Mouse (Mus musculus): Measurements from ENCODE around the gene Rbpjl. TPM values are rescaled to one million over a fixed set of nuclear protein-coding genes. Genes with fewer than 3 reads are reported as not detected.

Rbpjl gene
- total RNA-seq, 1 experiment = 0.04 TPM

- H3K4me3 ChIP-seq (ENCODE audit: insufficient read depth in 1 of 2, low read depth in 1 of 2, low read length in 2 of 2, poor library complexity in 1 of 2, severe bottlenecking in 1 of 2) = peak overlapping the region; percentile 5 to 39; a peak in 2 of 4 replicates
- TF ChIP-seq HCFC1 (IDR thresholded peaks at IDR 0.05; ENCODE audit: borderline replicate concordance, insufficient read depth, low read length) = no peak
- no peak for TF ChIP-seq ZNF384 (IDR thresholded peaks at IDR 0.05; ENCODE audit: low read depth, low read length)
- no peak for TF ChIP-seq MAFK (IDR thresholded peaks at IDR 0.05; ENCODE audit: insufficient read depth, low read depth, low read length)
- no peak for TF ChIP-seq CHD2 (IDR thresholded peaks at IDR 0.05; ENCODE audit: low read depth, low read length)
- TF ChIP-seq ZC3H11A (IDR thresholded peaks at IDR 0.05; ENCODE audit: borderline replicate concordance, low read depth, low read length) = no peak
- H3K4me1 ChIP-seq (ENCODE audit: control insufficient read depth in 2 of 2, insufficient read depth in 2 of 2, low read length in 2 of 2, poor library complexity in 1 of 2) = peaks cover 7 to 53% of the 10 kb centered on the region in 2 experiments; a peak in 3 of 4 replicates
Measured at GRCm38 (mm10) chr2:164429881-164430615, 27.1 kb downstream of the Rbpjl start.

GRCm38 (mm10) chr2:164430697-164431096 is 27.8 kb downstream of the Rbpjl start:
- TF ChIP-seq MAFK (IDR thresholded peaks at IDR 0.05; ENCODE audit: insufficient read depth, low read depth, low read length) = no peak
- no peak for TF ChIP-seq CHD2 (IDR thresholded peaks at IDR 0.05; ENCODE audit: low read depth, low read length)
- no peak for TF ChIP-seq HCFC1 (IDR thresholded peaks at IDR 0.05; ENCODE audit: borderline replicate concordance, insufficient read depth, low read length)
- TF ChIP-seq ZNF384 (IDR thresholded peaks at IDR 0.05; ENCODE audit: low read depth, low read length) = no peak
- TF ChIP-seq ZC3H11A (IDR thresholded peaks at IDR 0.05; ENCODE audit: borderline replicate concordance, low read depth, low read length) = no peak
- in situ Hi-C loops (cut with MboI; ENCODE audit: low sequenced_read_pairs in 2 of 2, unreplicated experiment in 2 of 2) = no loop called here
- peak overlapping the region; percentile 50; the same call in 1 of the 2 replicates for H3K27ac ChIP-seq (ENCODE audit: insufficient read depth, low read depth, low read length, poor library complexity, severe bottlenecking)
- no peak for DNase-seq (ENCODE audit: low read depth, low spot score)
- H3K4me3 ChIP-seq (ENCODE audit: insufficient read depth in 1 of 2, low read depth in 1 of 2, low read length in 2 of 2, poor library complexity in 1 of 2, severe bottlenecking in 1 of 2) = peak overlapping the region; percentile 18 to 39; a peak in 3 of 4 replicates
- peaks cover 32% of the 10 kb centered on the region for H3K36me3 ChIP-seq (ENCODE audit: control insufficient read depth, insufficient read depth, low read length, poor library complexity, severe bottlenecking)
- H3K9me3 ChIP-seq (ENCODE audit: control insufficient read depth, insufficient read depth, low read depth, low read length) = no peaks in the 10 kb centered on the region
- H3K9ac ChIP-seq (ENCODE audit: insufficient read depth, low read depth, low read length, poor library complexity, severe bottlenecking) = peak overlapping the region; percentile 44
- peaks cover 7 to 59% of the 10 kb centered on the region in 2 experiments; a peak in 3 of 4 replicates for H3K4me1 ChIP-seq (ENCODE audit: control insufficient read depth in 2 of 2, insufficient read depth in 2 of 2, low read length in 2 of 2, poor library complexity in 1 of 2)

More at GRCm38 (mm10) chr2:164429881-164430615, 27.1 kb downstream of the Rbpjl start:
- in situ Hi-C loops (cut with MboI; ENCODE audit: low sequenced_read_pairs in 2 of 2, unreplicated experiment in 2 of 2) = no loop called here
- Histone ChIP-seq H3K27ac (ENCODE audit: insufficient read depth, low read depth, low read length, poor library complexity, severe bottlenecking) (peak overlapping the region; percentile 50; the same call in 1 of the 2 replicates), H3K9me3 (ENCODE audit: control insufficient read depth, insufficient read depth, low read depth, low read length) (no peaks in the 10 kb centered on the region), H3K9ac (ENCODE audit: insufficient read depth, low read depth, low read length, poor library complexity, severe bottlenecking) (no peak overlapping the region), H3K36me3 (ENCODE audit: control insufficient read depth, insufficient read depth, low read length, poor library complexity, severe bottlenecking) (peaks cover 32% of the 10 kb centered on the region)
- no peak for DNase-seq (ENCODE audit: low read depth, low spot score)

- in situ Hi-C loops (cut with MboI; ENCODE audit: low sequenced_read_pairs in 2 of 2, unreplicated experiment in 2 of 2) = no loop called here
- H3K4me3 ChIP-seq (ENCODE audit: insufficient read depth in 1 of 2, low read depth in 1 of 2, low read length in 2 of 2, poor library complexity in 1 of 2, severe bottlenecking in 1 of 2) = no peak overlapping the region
- H3K36me3 ChIP-seq (ENCODE audit: control insufficient read depth, insufficient read depth, low read length, poor library complexity, severe bottlenecking) = peaks cover 30% of the 10 kb centered on the region
- no peak for DNase-seq (ENCODE audit: low read depth, low spot score)
- H3K4me1 ChIP-seq (ENCODE audit: control insufficient read depth in 2 of 2, insufficient read depth in 2 of 2, low read length in 2 of 2, poor library complexity in 1 of 2) = peaks cover 7 to 66% of the 10 kb centered on the region in 2 experiments; a peak in 3 of 4 replicates
- TF ChIP-seq MAFK (IDR thresholded peaks at IDR 0.05; ENCODE audit: insufficient read depth, low read depth, low read length) (no peak), HCFC1 (IDR thresholded peaks at IDR 0.05; ENCODE audit: borderline replicate concordance, insufficient read depth, low read length) (no peak), ZNF384 (IDR thresholded peaks at IDR 0.05; ENCODE audit: low read depth, low read length) (no peak), ZC3H11A (IDR thresholded peaks at IDR 0.05; ENCODE audit: borderline replicate concordance, low read depth, low read length) (no peak), CHD2 (IDR thresholded peaks at IDR 0.05; ENCODE audit: low read depth, low read length) (no peak)
- H3K9me3 ChIP-seq (ENCODE audit: control insufficient read depth, insufficient read depth, low read depth, low read length) = no peaks in the 10 kb centered on the region
- H3K27ac ChIP-seq (ENCODE audit: insufficient read depth, low read depth, low read length, poor library complexity, severe bottlenecking) = peak overlapping the region; percentile 40; the same call in 1 of the 2 replicates
- H3K9ac ChIP-seq (ENCODE audit: insufficient read depth, low read depth, low read length, poor library complexity, severe bottlenecking) = 0 out of 2 replicates have a peak overlapping the region, but pooled peaks have one; percentile 5
Measured at GRCm38 (mm10) chr2:164431676-164432465, 28.9 kb downstream of the Rbpjl start.

- no peaks in the 10 kb centered on the region for H3K9me3 ChIP-seq (ENCODE audit: control insufficient read depth, insufficient read depth, low read depth, low read length)
- DNase-seq (ENCODE audit: low read depth, low spot score) = no peak
- peaks cover 24% of the 10 kb centered on the region for H3K36me3 ChIP-seq (ENCODE audit: control insufficient read depth, insufficient read depth, low read length, poor library complexity, severe bottlenecking)
- TF ChIP-seq ZC3H11A (IDR thresholded peaks at IDR 0.05; ENCODE audit: borderline replicate concordance, low read depth, low read length) (no peak), CHD2 (IDR thresholded peaks at IDR 0.05; ENCODE audit: low read depth, low read length) (no peak), HCFC1 (IDR thresholded peaks at IDR 0.05; ENCODE audit: borderline replicate concordance, insufficient read depth, low read length) (no peak), MAFK (IDR thresholded peaks at IDR 0.05; ENCODE audit: insufficient read depth, low read depth, low read length) (no peak), ZNF384 (IDR thresholded peaks at IDR 0.05; ENCODE audit: low read depth, low read length) (no peak)
- H3K27ac ChIP-seq (ENCODE audit: insufficient read depth, low read depth, low read length, poor library complexity, severe bottlenecking) = no peak overlapping the region
- H3K4me1 ChIP-seq (ENCODE audit: control insufficient read depth in 2 of 2, insufficient read depth in 2 of 2, low read length in 2 of 2, poor library complexity in 1 of 2) = peaks cover 7 to 72% of the 10 kb centered on the region in 2 experiments
- H3K4me3 ChIP-seq (ENCODE audit: insufficient read depth in 1 of 2, low read depth in 1 of 2, low read length in 2 of 2, poor library complexity in 1 of 2, severe bottlenecking in 1 of 2) = peak overlapping the region in 1 of 2 experiments; percentile 21; a peak in 3 of 4 replicates
- H3K9ac ChIP-seq (ENCODE audit: insufficient read depth, low read depth, low read length, poor library complexity, severe bottlenecking) = peak overlapping the region; percentile 3; the same call in 1 of the 2 replicates
- in situ Hi-C loops (cut with MboI; ENCODE audit: low sequenced_read_pairs in 2 of 2, unreplicated experiment in 2 of 2) = no loop called here
Measured at GRCm38 (mm10) chr2:164432541-164433191, 29.7 kb downstream of the Rbpjl start.
